Mouse (Mus musculus): ENCODE measurements around the gene Atp10b. TPM values are rescaled to one million over a fixed set of nuclear protein-coding genes. Genes with fewer than 3 reads are reported as not detected.
"Not testable (repeated sequence)": the region's sequence is repeated elsewhere in the genome, so short reads cannot be mapped to it uniquely, and the experiment has no call there.

Atp10b gene
- polyA plus RNA-seq (2015; fragmentation: Nextera tagmentation; extraction: Ambion mirVana): 0.68 and 0.98 TPM in 2 replicates

DNA sequence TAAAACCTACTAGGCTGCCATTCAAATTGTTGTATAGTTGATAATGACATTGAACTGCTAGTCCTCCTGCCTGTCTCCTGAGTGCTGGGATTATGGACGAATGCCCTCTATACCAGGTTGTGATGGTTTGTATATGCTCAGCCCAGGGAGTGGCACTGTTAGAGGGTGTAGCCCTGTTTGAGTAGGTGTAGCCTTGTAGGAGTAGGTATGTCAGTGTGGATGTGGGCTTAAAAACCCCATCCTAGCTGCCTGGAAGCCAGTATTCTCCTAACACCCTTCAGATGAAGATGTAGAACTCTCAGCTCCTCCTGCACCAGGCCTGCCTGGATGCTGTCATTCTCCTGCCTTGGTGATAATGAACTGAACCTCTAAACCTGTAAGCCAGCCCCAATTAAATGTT, at the start of gene Atp10b:
Gene Atp10b (plus strand): TSS at position 301 of the 400 bp plus-strand sequence.
- no peaks in the 10 kb centered on the region for H3K36me3 ChIP-seq
- no peaks in the 10 kb centered on the region for H3K9me3 ChIP-seq (replicated peaks)
- no peak within 1 kb of the TSS for H3K27ac ChIP-seq
- no peak within 1 kb of the TSS for H3K4me3 ChIP-seq (replicated peaks)
- H3K9ac ChIP-seq: no peak within 1 kb of the TSS
- no peak for ATAC-seq (replicated peaks; ENCODE audit: low FRiP score)
- H3K4me1 ChIP-seq: peaks cover 6% of the 10 kb centered on the region; the same call in 1 of the 2 replicates
- 78% methylated on average over 1 of the region's 1 CpGs for WGBS
- no peak within 1 kb of the TSS for H3K4me2 ChIP-seq
- no peaks in the 10 kb centered on the region for H3K27me3 ChIP-seq

DNA sequence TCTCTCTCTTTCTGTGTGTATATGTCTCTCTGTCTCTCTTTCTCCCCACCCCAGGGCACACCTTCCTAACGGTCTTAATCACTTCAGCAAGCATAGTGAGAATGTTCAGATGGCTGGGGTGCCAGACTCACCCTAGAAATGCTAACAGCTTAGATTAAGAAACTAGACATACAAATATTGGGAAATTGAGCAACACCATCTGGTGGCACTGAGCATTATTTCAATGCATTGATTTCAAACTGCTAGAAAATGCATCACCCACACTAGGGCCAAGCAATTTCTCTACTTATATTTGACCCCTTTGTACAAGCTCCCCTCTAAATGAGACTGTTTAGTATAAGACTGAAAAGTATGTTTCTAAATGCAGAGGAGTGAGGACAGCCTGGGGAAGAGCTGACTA, 48.3 kb upstream of the Atp10b start:
- no peak overlapping the region for H3K4me3 ChIP-seq (replicated peaks)
- no peak overlapping the region for H3K4me2 ChIP-seq
- H3K36me3 ChIP-seq: no peaks in the 10 kb centered on the region
- H3K9ac ChIP-seq: no peak overlapping the region
- no peaks in the 10 kb centered on the region for H3K9me3 ChIP-seq (replicated peaks)
- H3K4me1 ChIP-seq: no peaks in the 10 kb centered on the region
- H3K27me3 ChIP-seq: no peaks in the 10 kb centered on the region
- WGBS: 67% methylated on average over 1 of the region's 1 CpGs
- no peak for ATAC-seq (replicated peaks; ENCODE audit: low FRiP score)
- H3K27ac ChIP-seq: no peak overlapping the region

DNA sequence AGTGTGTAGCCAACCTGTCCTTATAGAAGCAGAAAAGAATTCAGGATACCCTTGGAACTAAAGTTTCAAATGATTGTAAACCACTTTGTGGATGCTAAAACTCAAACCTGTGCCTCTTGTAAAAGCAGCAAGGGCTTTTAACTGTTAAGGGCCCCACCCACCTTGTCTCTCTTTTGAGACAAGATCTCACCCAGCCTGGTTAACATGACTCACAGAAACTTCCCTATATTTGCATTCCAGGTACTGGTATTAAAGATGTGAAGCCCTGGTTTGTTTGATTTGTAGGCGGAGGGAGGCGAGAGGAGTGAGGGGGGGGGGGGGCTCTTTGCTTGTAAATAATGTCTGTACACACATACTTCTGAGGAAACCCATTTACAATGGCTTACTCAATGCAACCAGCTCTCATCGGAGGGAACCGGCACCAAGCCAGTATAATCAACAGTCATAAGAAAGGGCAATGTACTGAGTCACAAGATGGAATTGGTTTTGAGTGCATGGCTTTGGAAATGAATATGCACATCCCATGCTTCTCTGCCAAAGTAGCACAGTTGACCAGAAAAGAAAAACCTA, 23.7 kb upstream of the Atp10b start:
- 0 out of 2 replicates have a peak, but pooled peaks cover 2% of the 10 kb centered on the region for H3K9me3 ChIP-seq (replicated peaks)
- H3K36me3 ChIP-seq: no peaks in the 10 kb centered on the region
- H3K4me2 ChIP-seq: no peak overlapping the region
- 80% methylated on average over 4 of the region's 4 CpGs for WGBS
- H3K27ac ChIP-seq: no peak overlapping the region
- no peak overlapping the region for H3K4me3 ChIP-seq (replicated peaks)
- no peaks in the 10 kb centered on the region for H3K4me1 ChIP-seq
- no peaks in the 10 kb centered on the region for H3K27me3 ChIP-seq
- H3K9ac ChIP-seq: no peak overlapping the region
- ATAC-seq (replicated peaks; ENCODE audit: low FRiP score): no peak

DNA sequence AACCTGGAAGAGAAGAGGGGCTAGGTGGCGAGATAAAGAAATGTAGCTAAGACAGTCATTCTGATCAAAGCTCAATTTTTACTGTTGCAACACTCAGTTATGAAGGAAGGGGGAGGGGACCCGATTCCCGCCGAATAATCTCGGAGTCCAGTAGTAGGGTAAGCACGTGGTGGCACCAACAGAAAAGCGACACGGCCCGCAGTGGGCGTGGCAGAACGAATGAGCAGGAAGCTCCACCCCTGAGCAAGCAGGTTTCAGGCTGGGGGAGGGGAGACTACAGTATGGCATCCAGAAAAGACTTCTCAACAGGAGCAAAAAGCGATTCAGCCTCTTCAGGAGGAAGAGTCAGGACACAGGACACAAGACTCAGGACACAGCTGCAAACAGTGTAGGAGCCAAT, 23.1 kb upstream of the Atp10b start:
- WGBS: 83% methylated on average over 12 of the region's 12 CpGs
- H3K9ac ChIP-seq; H3K4me2 ChIP-seq; H3K9me3 ChIP-seq (replicated peaks); H3K27me3 ChIP-seq; H3K4me1 ChIP-seq; H3K36me3 ChIP-seq; H3K4me3 ChIP-seq (replicated peaks); H3K27ac ChIP-seq; ATAC-seq (replicated peaks; ENCODE audit: low FRiP score): not testable (repeated sequence)

DNA sequence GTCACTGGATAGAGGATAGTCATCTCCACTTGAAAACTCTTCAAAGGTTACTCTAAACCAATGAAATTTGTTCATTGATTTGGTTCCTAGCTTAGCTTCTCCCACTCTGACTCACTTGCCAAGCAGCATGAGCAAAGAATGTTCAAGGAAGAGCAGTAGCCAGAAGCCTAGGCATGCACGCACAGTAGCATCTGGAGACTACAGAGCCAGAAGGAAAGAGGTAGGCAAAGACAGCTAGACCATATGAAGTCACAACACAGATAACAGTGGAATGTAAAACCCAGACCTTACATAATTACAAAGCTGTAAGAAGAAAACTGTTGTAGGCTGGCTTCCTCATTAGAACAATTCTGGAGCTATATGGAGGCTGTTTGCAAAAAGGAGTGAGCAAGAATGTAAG, 8.4 kb upstream of the Atp10b start:
- no peaks in the 10 kb centered on the region for H3K27me3 ChIP-seq
- H3K4me1 ChIP-seq: no peaks in the 10 kb centered on the region
- no peaks in the 10 kb centered on the region for H3K9me3 ChIP-seq (replicated peaks)
- no peak overlapping the region for H3K4me2 ChIP-seq
- no peak overlapping the region for H3K4me3 ChIP-seq (replicated peaks)
- H3K36me3 ChIP-seq: no peaks in the 10 kb centered on the region
- no peak overlapping the region for H3K9ac ChIP-seq
- ATAC-seq (replicated peaks; ENCODE audit: low FRiP score): no peak
- WGBS: 89% methylated on average over 1 of the region's 1 CpGs
- no peak overlapping the region for H3K27ac ChIP-seq

DNA sequence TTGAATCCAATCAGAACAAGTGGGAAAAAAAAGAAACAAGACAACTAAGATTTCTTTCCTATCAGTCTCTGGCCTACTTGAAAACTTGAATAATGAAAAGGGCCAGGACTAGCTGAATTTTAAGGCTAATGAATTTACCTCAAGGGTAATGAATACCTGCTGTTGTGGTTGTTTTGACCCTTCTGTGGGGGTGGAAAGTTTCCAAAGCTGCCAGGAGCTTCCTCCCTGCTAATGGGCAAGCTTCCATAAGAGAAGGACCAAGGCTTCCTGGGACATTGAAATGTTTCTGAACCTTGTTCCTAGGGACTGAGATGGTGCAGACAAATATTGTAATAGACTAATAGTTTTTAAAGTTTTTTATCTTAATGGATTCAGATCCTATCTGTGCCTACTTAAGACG, 6.9 kb upstream of the Atp10b start:
- Histone ChIP-seq H3K4me3 (replicated peaks) (no peak overlapping the region), H3K36me3 (no peaks in the 10 kb centered on the region), H3K4me2 (no peak overlapping the region), H3K9me3 (replicated peaks) (no peaks in the 10 kb centered on the region), H3K27ac (no peak overlapping the region), H3K4me1 (0 out of 2 replicates have a peak, but pooled peaks cover 3% of the 10 kb centered on the region), H3K9ac (no peak overlapping the region), H3K27me3 (no peaks in the 10 kb centered on the region)
- 76% methylated on average over 1 of the region's 1 CpGs for WGBS
- ATAC-seq (replicated peaks; ENCODE audit: low FRiP score): no peak

DNA sequence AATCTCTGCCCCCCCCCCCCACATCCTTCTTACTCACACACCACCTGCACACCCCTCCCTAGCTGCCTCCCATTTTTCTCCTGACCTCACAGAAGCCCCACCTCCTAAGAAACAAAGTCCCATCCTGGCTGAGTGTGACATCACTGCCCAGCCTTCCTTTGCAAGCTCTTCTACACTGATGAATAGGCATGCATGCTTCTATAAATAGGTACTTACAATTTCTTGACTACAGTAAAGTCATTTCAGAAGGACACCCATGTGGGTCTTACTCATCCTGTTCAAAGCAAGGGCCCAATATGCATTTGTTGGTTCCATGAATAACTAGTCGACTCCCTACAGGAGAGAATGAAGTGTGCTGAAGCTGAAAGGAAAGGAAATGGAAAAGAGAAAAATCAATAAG, 5.5 kb upstream of the Atp10b start:
- no peak for ATAC-seq (replicated peaks; ENCODE audit: low FRiP score)
- Histone ChIP-seq H3K9me3 (replicated peaks) (no peaks in the 10 kb centered on the region), H3K36me3 (no peaks in the 10 kb centered on the region), H3K4me3 (replicated peaks) (no peak overlapping the region), H3K27ac (no peak overlapping the region), H3K4me1 (peaks cover 6% of the 10 kb centered on the region; the same call in 1 of the 2 replicates), H3K4me2 (no peak overlapping the region), H3K9ac (no peak overlapping the region), H3K27me3 (no peaks in the 10 kb centered on the region)
- WGBS: 97% methylated on average over 1 of the region's 1 CpGs

DNA sequence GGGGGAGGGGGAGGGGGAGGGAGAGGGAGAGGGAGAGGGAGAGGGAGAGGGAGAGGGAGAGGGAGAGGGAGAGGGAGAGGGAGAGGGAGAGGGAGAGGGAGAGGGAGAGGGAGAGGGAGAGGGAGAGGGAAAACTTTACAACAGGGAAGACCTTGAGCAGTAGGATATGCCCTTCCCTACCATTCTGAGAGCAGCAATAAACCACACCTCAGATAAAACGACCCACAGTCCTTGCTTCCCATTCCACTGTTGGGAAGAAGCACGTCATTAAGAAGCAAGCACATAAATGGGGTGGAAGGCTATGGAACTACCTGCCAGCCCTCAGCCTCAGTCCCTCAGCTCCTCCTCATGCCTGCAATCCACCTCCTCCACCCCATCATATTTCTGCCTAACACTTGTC, 4.8 kb upstream of the Atp10b start:
- not testable (repeated sequence) for ATAC-seq (replicated peaks; ENCODE audit: low FRiP score); H3K4me3 ChIP-seq (replicated peaks); H3K9ac ChIP-seq; H3K27me3 ChIP-seq; H3K4me1 ChIP-seq; H3K27ac ChIP-seq; H3K36me3 ChIP-seq; H3K9me3 ChIP-seq (replicated peaks); H3K4me2 ChIP-seq
- 30% methylated on average over 2 of the region's 2 CpGs for WGBS

DNA sequence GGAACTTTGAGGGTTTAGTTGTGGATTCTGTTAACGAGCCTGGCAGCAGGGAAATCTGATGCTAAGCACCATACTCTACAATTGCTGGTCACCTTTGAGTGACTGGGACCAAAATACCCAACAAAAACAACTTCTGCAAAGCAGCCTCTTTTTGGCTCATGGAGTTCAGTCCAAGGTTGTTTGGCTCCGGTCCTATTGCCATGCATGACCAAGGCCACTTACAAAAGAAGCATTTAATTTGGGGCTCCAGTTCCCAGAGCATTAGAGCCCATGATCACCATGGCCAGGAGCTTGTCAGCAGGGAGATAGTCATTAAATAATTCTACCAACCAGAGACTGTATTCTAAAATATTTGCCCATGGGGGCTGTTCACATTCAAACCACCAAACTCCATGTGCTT, 2.3 kb upstream of the Atp10b start:
- Histone ChIP-seq H3K9ac (no peak overlapping the region), H3K4me2 (no peak overlapping the region), H3K27me3 (no peaks in the 10 kb centered on the region), H3K36me3 (no peaks in the 10 kb centered on the region), H3K4me1 (peaks cover 6% of the 10 kb centered on the region; the same call in 1 of the 2 replicates), H3K9me3 (replicated peaks) (no peaks in the 10 kb centered on the region), H3K4me3 (replicated peaks) (no peak overlapping the region), H3K27ac (no peak overlapping the region)
- 51% methylated on average over 2 of the region's 2 CpGs for WGBS
- ATAC-seq (replicated peaks; ENCODE audit: low FRiP score): no peak

DNA sequence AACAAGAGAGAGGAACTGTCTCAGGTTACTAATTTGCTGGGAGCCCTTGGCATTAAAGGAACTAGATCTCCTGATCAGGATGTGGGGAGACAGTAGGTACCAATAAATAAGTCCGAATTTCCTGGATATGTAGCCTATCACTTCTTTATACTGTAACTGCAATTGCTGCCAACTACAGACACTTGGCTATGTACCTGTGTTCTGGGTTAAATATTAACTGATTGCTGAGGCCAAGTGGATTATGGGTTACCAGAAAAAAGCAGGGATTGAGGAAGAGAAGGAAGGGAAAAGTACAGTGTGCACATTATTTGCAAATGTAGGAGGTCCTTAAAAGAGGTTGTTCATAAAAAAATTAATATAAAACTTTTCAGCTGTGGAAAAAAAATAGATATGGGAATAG, 1.3 kb upstream of the Atp10b start:
- 68% methylated on average over 1 of the region's 1 CpGs for WGBS

DNA sequence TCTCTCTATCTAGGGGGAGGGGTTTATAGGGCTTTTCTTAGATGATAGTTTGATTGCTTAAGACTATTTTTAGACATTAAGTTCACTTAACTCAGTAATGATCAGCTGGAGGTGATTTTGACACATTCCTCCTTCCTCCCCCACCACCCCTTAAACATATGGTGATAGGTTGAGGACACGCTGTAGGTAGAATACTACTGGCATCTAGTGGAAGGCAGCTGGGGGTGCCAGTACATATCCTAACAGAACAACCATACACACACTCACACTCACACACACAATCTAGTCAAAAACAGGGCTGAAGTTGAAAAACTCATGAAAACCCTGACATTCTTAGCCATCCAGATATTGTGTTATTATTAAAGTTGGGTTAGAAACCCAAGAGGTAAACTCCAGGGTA, 5.3 kb downstream of the Atp10b start:
- H3K9ac ChIP-seq: no peak overlapping the region
- peaks cover 5% of the 10 kb centered on the region; the same call in 1 of the 2 replicates for H3K4me1 ChIP-seq
- no peak overlapping the region for H3K4me2 ChIP-seq
- no peak overlapping the region for H3K27ac ChIP-seq
- H3K27me3 ChIP-seq: no peaks in the 10 kb centered on the region
- WGBS: 87% methylated on average over 1 of the region's 1 CpGs
- no peaks in the 10 kb centered on the region for H3K9me3 ChIP-seq (replicated peaks)
- no peaks in the 10 kb centered on the region for H3K36me3 ChIP-seq
- ATAC-seq (replicated peaks; ENCODE audit: low FRiP score): no peak
- no peak overlapping the region for H3K4me3 ChIP-seq (replicated peaks)

More for the DNA sequence above, 1.3 kb upstream of the Atp10b start:
- Histone ChIP-seq H3K4me1 (peaks cover 6% of the 10 kb centered on the region; the same call in 1 of the 2 replicates), H3K27me3 (no peaks in the 10 kb centered on the region), H3K9ac (no peak overlapping the region), H3K27ac (no peak overlapping the region), H3K4me3 (replicated peaks) (no peak overlapping the region), H3K9me3 (replicated peaks) (no peaks in the 10 kb centered on the region), H3K36me3 (no peaks in the 10 kb centered on the region), H3K4me2 (no peak overlapping the region)
- peak; percentile 49; the same call in 1 of the 2 replicates for ATAC-seq (replicated peaks; ENCODE audit: low FRiP score)

DNA sequence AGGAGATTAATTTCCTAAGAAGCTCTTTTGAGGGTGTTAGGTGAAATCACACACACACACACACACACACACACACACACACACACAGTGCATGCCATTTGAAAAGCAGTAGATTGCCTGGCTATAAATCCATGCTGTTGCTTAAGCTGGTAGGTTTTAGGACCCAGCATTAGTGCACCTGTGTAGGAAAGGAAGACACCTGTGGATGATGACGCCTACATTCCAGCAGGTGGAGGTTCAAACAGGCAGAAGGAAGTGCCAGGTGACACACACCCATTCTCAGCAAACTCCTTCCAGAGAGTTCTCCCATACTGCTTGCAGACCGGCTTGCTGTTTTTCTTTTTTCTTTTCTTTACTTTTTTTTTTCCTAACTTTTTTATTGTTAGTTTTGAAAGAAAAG, 5.7 kb downstream of the Atp10b start:
- Histone ChIP-seq H3K4me3 (replicated peaks) (no peak overlapping the region), H3K9ac (no peak overlapping the region), H3K4me2 (no peak overlapping the region), H3K27ac (no peak overlapping the region), H3K36me3 (no peaks in the 10 kb centered on the region), H3K27me3 (no peaks in the 10 kb centered on the region), H3K9me3 (replicated peaks) (no peaks in the 10 kb centered on the region), H3K4me1 (peaks cover 8% of the 10 kb centered on the region; the same call in 1 of the 2 replicates)
- ATAC-seq (replicated peaks; ENCODE audit: low FRiP score): no peak
- 89% methylated on average over 2 of the region's 2 CpGs for WGBS

DNA sequence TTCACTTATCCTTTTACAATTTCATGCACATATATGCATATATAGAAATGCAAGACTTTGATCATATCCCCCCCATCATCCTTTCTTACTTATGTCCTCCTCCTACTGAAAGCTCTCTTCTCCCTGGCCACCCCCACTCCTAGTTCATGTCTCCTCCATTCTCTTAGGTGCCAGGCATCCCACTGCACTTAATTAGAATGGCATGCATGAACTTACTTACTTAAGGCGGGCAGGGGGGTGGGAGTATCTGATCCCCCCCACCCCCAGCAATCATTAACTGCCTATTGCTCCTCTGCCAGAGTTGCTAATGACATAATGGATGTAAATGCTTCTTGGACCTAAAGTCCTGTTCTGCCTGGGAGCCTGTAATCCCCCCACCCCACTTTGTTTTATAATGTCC, 9.1 kb downstream of the Atp10b start:
- H3K4me3 ChIP-seq (replicated peaks): no peak overlapping the region
- no peak overlapping the region for H3K27ac ChIP-seq
- no peaks in the 10 kb centered on the region for H3K36me3 ChIP-seq
- no peak overlapping the region for H3K9ac ChIP-seq
- H3K27me3 ChIP-seq: no peaks in the 10 kb centered on the region
- peak; percentile 60; the same call in 1 of the 2 replicates for ATAC-seq (replicated peaks; ENCODE audit: low FRiP score)
- H3K4me2 ChIP-seq: no peak overlapping the region
- WGBS: 52% methylated on average over 1 of the region's 1 CpGs
- peaks cover 8% of the 10 kb centered on the region; the same call in 1 of the 2 replicates for H3K4me1 ChIP-seq
- H3K9me3 ChIP-seq (replicated peaks): no peaks in the 10 kb centered on the region

Data from kidney, embryonic 15.5 days (tissue).